Mouse (Mus musculus) CH12.LX (cell line): ENCODE measurements around the gene Map3k14.

ENCODE experiments used
- BHLHE40 ChIP-seq: IDR thresholded peaks from 2 replicates; pipeline ENCODE4 v1.6.1; 2011; ENCODE audit warnings: mild to moderate bottlenecking, low read depth, low read length, improper control_type of control experiment
- CHD2 ChIP-seq: IDR thresholded peaks from 2 replicates; pipeline ENCODE4 v1.6.1; 2011; ENCODE audit warnings: low read length, improper control_type of control experiment
- CTCF ChIP-seq, 2 experiments: IDR thresholded peaks in 1 of 2; conservative IDR thresholded peaks in 1 of 2; 2 replicates each; pipeline ENCODE4 v1.5.1; 2011 to 2012; ENCODE audit warnings: low read depth in 2 of 2, low read length in 2 of 2, improper control_type of control experiment in 1 of 2, inconsistent platforms in 1 of 2, mild to moderate bottlenecking in 1 of 2, moderate library complexity in 1 of 2
- POLR2A ChIP-seq: IDR thresholded peaks from 2 replicates; pipeline ENCODE4 v1.6.1; 2011; ENCODE audit warnings: low read depth, mild to moderate bottlenecking, improper control_type of control experiment, low read length
- USF2 ChIP-seq: conservative IDR thresholded peaks from 2 replicates; pipeline ENCODE4 v1.6.1; 2011; ENCODE audit warnings: low read depth, low read length, improper control_type of control experiment
- ZMIZ1 ChIP-seq: IDR thresholded peaks from 2 replicates; pipeline ENCODE4 v1.6.1; 2012; ENCODE audit warnings: low read depth, mild to moderate bottlenecking, inconsistent platforms, low read length, improper control_type of control experiment

- TF ChIP-seq USF2 (no peak), BHLHE40 (no peak), CHD2 (no peak), POLR2A (no peak), CTCF (conservative IDR thresholded peaks at IDR 0.05 in 1 of 2, IDR thresholded peaks at IDR 0.05 in 1 of 2; ENCODE audit: low read depth in 2 of 2, low read length in 2 of 2) (no peak), ZMIZ1 (no peak)
Measured at GRCm38 (mm10) chr11:103202376-103202775, 64.9 kb downstream of the Map3k14 start.
